Mouse (Mus musculus) ES-E14 (cell line): Measurements from ENCODE around the gene Rassf6.

Experiments
- CHD2 ChIP-seq: IDR thresholded peaks from 2 replicates; pipeline ENCODE4 v1.6.1; 2014; ENCODE audit warnings: mild to moderate bottlenecking, low read depth, low read length, inconsistent platforms
- HCFC1 ChIP-seq: IDR thresholded peaks from 2 replicates; pipeline ENCODE4 v1.6.1; 2012; ENCODE audit warnings: low read length, inconsistent platforms, borderline replicate concordance; ENCODE audit not compliant: insufficient read depth
- MAFK ChIP-seq: IDR thresholded peaks from 2 replicates; pipeline ENCODE4 v1.6.1; 2014; ENCODE audit warnings: mild to moderate bottlenecking, low read depth, low read length, inconsistent platforms; ENCODE audit not compliant: insufficient read depth
- ZC3H11A ChIP-seq: IDR thresholded peaks from 2 replicates; pipeline ENCODE4 v1.6.1; 2012; ENCODE audit warnings: low read depth, mild to moderate bottlenecking, inconsistent platforms, low read length, borderline replicate concordance
- ZNF384 ChIP-seq: IDR thresholded peaks from 2 replicates; pipeline ENCODE4 v1.6.1; 2012; ENCODE audit warnings: low read depth, low read length, inconsistent platforms

- no peak for TF ChIP-seq HCFC1
- no peak for TF ChIP-seq ZNF384
- no peak for TF ChIP-seq MAFK
- TF ChIP-seq CHD2: no peak
- no peak for TF ChIP-seq ZC3H11A
These were observed 51.5 kb downstream of the Rassf6 start for GRCm38 (mm10) chr5:90588708-90589595.
